Mouse (Mus musculus) heart, adult 11 months (tissue): ENCODE measurements at regions not wholly inside any gene's neighbourhood (a gene's known extent, or its start where the extent isn't known, plus 50 kb on each side); places are given as distances from the start of the nearest gene placed in this dataset.

Experiments used
- DNase-seq: peaks from one replicate; pipeline ENCODE4 v3.0.0; 2022

- peak; percentile 42 for DNase-seq
Observed at GRCm38 (mm10) chr1:72108678-72109077, 103.4 kb downstream of the Mreg start.

GRCm38 (mm10) chr1:72107125-72107524 lies 105.0 kb downstream of the Mreg start:
- DNase-seq, result peak; percentile 85

GRCm38 (mm10) chr1:72106655-72107054 lies 105.5 kb downstream of the Mreg start:
- no peak for DNase-seq

GRCm38 (mm10) chr1:72105435-72106057 lies 106.6 kb downstream of the Mreg start:
- no peak for DNase-seq

- no peak for DNase-seq
Observed at GRCm38 (mm10) chr1:72103962-72104361, 108.1 kb downstream of the Mreg start.

- peak; percentile 91 for DNase-seq
Observed at GRCm38 (mm10) chr1:72103387-72103786, 108.7 kb downstream of the Mreg start.

- DNase-seq, result no peak
Observed at GRCm38 (mm10) chr1:72099447-72099846, 112.7 kb downstream of the Mreg start.

- peak; percentile 14 for DNase-seq
Observed at GRCm38 (mm10) chr1:72091344-72091743, 120.8 kb downstream of the Mreg start.

- peak; percentile 82 for DNase-seq
Observed at GRCm38 (mm10) chr1:72085661-72086060, 126.4 kb downstream of the Mreg start.

- DNase-seq, result peak; percentile 1
Observed at GRCm38 (mm10) chr1:72084219-72084618, 127.9 kb downstream of the Mreg start.

- DNase-seq, result peak; percentile 23
Observed at GRCm38 (mm10) chr1:72082366-72082765, 129.7 kb downstream of the Mreg start.

GRCm38 (mm10) chr1:72081811-72082210 lies 130.3 kb downstream of the Mreg start:
- peak; percentile 52 for DNase-seq

GRCm38 (mm10) chr1:72078926-72079550 lies 133.1 kb downstream of the Mreg start:
- DNase-seq, result peak; percentile 19

GRCm38 (mm10) chr1:72076341-72076740 lies 135.8 kb downstream of the Mreg start:
- peak; percentile 25 for DNase-seq

- DNase-seq, result peak; percentile 24
Observed at GRCm38 (mm10) chr1:72075464-72075863, 136.6 kb downstream of the Mreg start.

- DNase-seq, result no peak
Observed at GRCm38 (mm10) chr1:72073245-72073644, 138.9 kb downstream of the Mreg start.

GRCm38 (mm10) chr1:72070489-72070888 lies 141.6 kb downstream of the Mreg start:
- DNase-seq, result peak; percentile 29

GRCm38 (mm10) chr1:72069056-72069455 lies 143.1 kb downstream of the Mreg start:
- no peak for DNase-seq

- DNase-seq, result peak; percentile 82
Observed at GRCm38 (mm10) chr1:72065090-72065489, 147.0 kb downstream of the Mreg start.

GRCm38 (mm10) chr1:72060393-72060792 lies 151.7 kb downstream of the Mreg start:
- no peak for DNase-seq

- DNase-seq, result no peak
Observed at GRCm38 (mm10) chr1:72058045-72058703, 153.9 kb downstream of the Mreg start.

GRCm38 (mm10) chr1:72054541-72054940 lies 157.6 kb downstream of the Mreg start:
- no peak for DNase-seq

GRCm38 (mm10) chr1:72050858-72051257 lies 161.2 kb downstream of the Mreg start:
- no peak for DNase-seq

GRCm38 (mm10) chr1:72046072-72046471 lies 166.0 kb downstream of the Mreg start:
- no peak for DNase-seq
